Mouse (Mus musculus) gastrocnemius, postnatal 4 days (tissue): Measurements from ENCODE around the gene Gm4881. TPM values are rescaled to one million over a fixed set of nuclear protein-coding genes. Genes with fewer than 3 reads are reported as not detected.

ENCODE experiments used
- microRNA-seq: library from miRNA; unstranded; fragments of <30 nt; microRNA quantifications from one replicate; pipeline ENCODE4 v1.2.0, GENCODE M21; 2021
- total RNA-seq, 2 experiments: library from RNA; stranded (reverse); gene quantifications; 2 replicates each; pipeline ENCODE4 v1.2.3; 2021

Gene Gm4881
- total RNA-seq, 2 experiments from 2014 or later = not detected

Small RNA genes lying within 50 kb of the gene (microRNA-seq; reads per million reads assigned to microRNA genes)
- gene Mir7046 = not detected
- gene Mir7047 = not detected

Other genes starting within 250 kb of the Gm4881 start
- not detected for gene BC049730, start 235.3 kb downstream of the Gm4881 start, total RNA-seq
- not detected for gene Gm4763, start 217.6 kb downstream of the Gm4881 start, total RNA-seq
- gene Cd177, start 184.2 kb downstream of the Gm4881 start, total RNA-seq = under 1 TPM in 1 of 2 experiments, not detected in 1; 0.62 TPM
- not detected for gene Ceacam10, start 167.3 kb downstream of the Gm4881 start, total RNA-seq
- gene Gm9844, start 82.3 kb downstream of the Gm4881 start, total RNA-seq = 1 to 10 TPM; 1.2 to 2.0 TPM
- not detected for gene Lypd4, start 74.6 kb downstream of the Gm4881 start, total RNA-seq
- not detected for gene Dmrtc2, start 74.4 kb downstream of the Gm4881 start, total RNA-seq
- 1,000 to 10,000 TPM; 1,082 to 1,250 TPM for gene Rps19, start 60.1 kb downstream of the Gm4881 start, total RNA-seq
- gene Cd79a, start 47.1 kb downstream of the Gm4881 start, total RNA-seq = under 1 TPM; 0.31 to 0.98 TPM
- 10 to 100 TPM; 79.6 to 98.8 TPM for gene Arhgef1, start 41.6 kb downstream of the Gm4881 start, total RNA-seq
- gene Rabac1, start 28.3 kb upstream of the Gm4881 start, total RNA-seq = 100 to 1,000 TPM; 157 to 161 TPM
- under 1 TPM; 0.20 to 0.44 TPM for gene Atp1a3, start 61.5 kb upstream of the Gm4881 start, total RNA-seq
- gene Grik5, start 127.9 kb upstream of the Gm4881 start, total RNA-seq = 10 to 100 TPM; 14.6 to 17.1 TPM
- gene Zfp574, start 128.1 kb upstream of the Gm4881 start, total RNA-seq = 10 to 100 TPM; 10.7 to 11.4 TPM
- gene Pou2f2, start 235.2 kb upstream of the Gm4881 start, total RNA-seq = under 1 TPM; 0.52 to 0.91 TPM